Mouse (Mus musculus): ENCODE data around the gene Gm11639.

GRCm38 (mm10) chr11:105145211-105145610 is 459.7 kb downstream of the Gm11639 start:
- TF ChIP-seq CTCF (IDR thresholded peaks at IDR 0.05; ENCODE audit: extremely low read depth, insufficient read length, insufficient replicate concordance, low read depth, low read length): no peak
- TF ChIP-seq POLR2A (IDR thresholded peaks at IDR 0.05; ENCODE audit: low read depth, low read length): no peak
